14 mouse cellular contexts compared by ENCODE assay signal in genomic region chr4:13126832-13127700, GRCm38 (mm10).
A peak's percentile ranks its signal among the peaks of the same experiment; 100 is the strongest.
DNase-seq lines count a peak whose midpoint lies in the region; TF ChIP-seq lines count a peak whose summit lies in the region.
"Had no signal": no experiment of that assay in that cellular context is flagged by ENCODE, and none has a peak within 500 bp of the region (broad histone marks: within the 10 kb centered on the region; RNA-seq: fewer than 3 reads in every experiment).

No protein-coding gene starts in this region.

- no peak overlapping the region for H3K27ac ChIP-seq in thymus, adult 2 months (ENCODE audit: control insufficient read depth, insufficient read depth, low read length)
- H3K27ac ChIP-seq: liver, embryonic 14.5 days; midbrain, embryonic 13.5 days had no signal

- H3K79me3 ChIP-seq in C2C12 (ENCODE audit: low read depth), result no peaks in the 10 kb centered on the region

- H3K79me2 ChIP-seq in C2C12 (ENCODE audit: control insufficient read depth, insufficient read depth), result no peaks in the 10 kb centered on the region

- no peak overlapping the region for H3ac ChIP-seq in C2C12 (ENCODE audit: control insufficient read depth, insufficient read length, low read depth)

- no peaks in the 10 kb centered on the region for H3K36me3 ChIP-seq in C2C12 (ENCODE audit: control insufficient read depth, insufficient read depth)
- H3K36me3 ChIP-seq in thymus, adult 2 months (ENCODE audit: control insufficient read depth, insufficient read depth, low read length), result no peaks in the 10 kb centered on the region
- H3K36me3 ChIP-seq: midbrain, embryonic 13.5 days had no signal

- no peak for TF ChIP-seq CTCF in C2C12 (IDR thresholded peaks at IDR 0.05; ENCODE audit: control insufficient read depth, insufficient read depth, insufficient read length)
- TF ChIP-seq CTCF in thymus, adult 2 months (IDR thresholded peaks at IDR 0.05; ENCODE audit: borderline replicate concordance, control insufficient read depth, extremely low read depth, insufficient read depth, low read length, poor library complexity), result no peak

- H3K27me3 ChIP-seq in C2C12 (ENCODE audit: control insufficient read depth, insufficient read depth, insufficient read length), result no peaks in the 10 kb centered on the region
- no peaks in the 10 kb centered on the region for H3K27me3 ChIP-seq in thymus, adult 2 months (ENCODE audit: control insufficient read depth, insufficient read depth, low read length)
- H3K27me3 ChIP-seq: midbrain, embryonic 13.5 days had no signal

- WGBS in thymus, adult 2 months, result 63% methylated on average over 8 of the region's 8 CpGs

- DNase-seq in heart, adult 18-20 months, result peak; percentile 42 to 50
- no peak for DNase-seq in heart, postnatal 14 days
- peak; percentile 18 to 21 for DNase-seq in adrenal gland, postnatal 36 days
- peak; percentile 7 for DNase-seq in lung, postnatal 14 days
- DNase-seq in ovary, postnatal 10 days (ENCODE audit: low spot score), result no peak
- DNase-seq in embryo, embryonic 10.5 days (ENCODE audit: low spot score), result no peak
- no peak for DNase-seq in thymus, adult 2 months
- DNase-seq: heart, postnatal 4 days; kidney, postnatal 4 days; right cerebral cortex, postnatal 14 days; thymus, postnatal 4 days had no signal

- no peaks in the 10 kb centered on the region for H3K4me1 ChIP-seq in thymus, adult 2 months (replicated peaks; ENCODE audit: control insufficient read depth, insufficient read depth, low read length)
- H3K4me1 ChIP-seq: midbrain, embryonic 13.5 days had no signal

- no peak overlapping the region for H3K4me3 ChIP-seq in C2C12 (ENCODE audit: insufficient read depth, poor library complexity, severe bottlenecking)
- H3K4me3 ChIP-seq in thymus, adult 2 months (ENCODE audit: control insufficient read depth, insufficient read depth, low read length), result no peak overlapping the region
- H3K4me3 ChIP-seq: midbrain, embryonic 13.5 days had no signal

- intact Hi-C loops in heart, postnatal 14 days (cut with DNase I), result no loop called here

- TF ChIP-seq POLR2A in thymus, adult 2 months (IDR thresholded peaks at IDR 0.05; ENCODE audit: control insufficient read depth, extremely low read depth, insufficient read depth, low read length, poor library complexity), result no peak

TF ChIP-seq in C2C12, 6 proteins besides CTCF, POLR2A, EP300 and RAD21:
- TF ChIP-seq FOSL1 (IDR thresholded peaks at IDR 0.05; ENCODE audit: insufficient read depth, low read length, poor library complexity, severe bottlenecking), result no peak
- peak; percentile 98 for TF ChIP-seq CEBPB (IDR thresholded peaks at IDR 0.05; ENCODE audit: low read depth)
- TF ChIP-seq USF1 (IDR thresholded peaks at IDR 0.05; ENCODE audit: low read depth), result peak; percentile 40

Comparison
In these comparisons a context has a peak if more than half of its experiments do, and no peak if none do; other contexts are left out.
1. DNase-seq: peak in heart, adult 18-20 months (2 of 2), adrenal gland, postnatal 36 days (2 of 2) and lung, postnatal 14 days (single experiment); none in heart, postnatal 14 days (0 of 2), ovary, postnatal 10 days (single experiment), embryo, embryonic 10.5 days (single experiment) and thymus, adult 2 months (single experiment).